Mouse (Mus musculus) midbrain, postnatal 0 days (tissue): Measurements from ENCODE around the gene Fndc4. TPM values are rescaled to one million over a fixed set of nuclear protein-coding genes. Genes with fewer than 3 reads are reported as not detected.

Experiments used
- ATAC-seq: fragments of 200-750 bp; cut with Nextera tagmentation; 2 replicates; pipeline ENCODE4 v1.8.0; 2017; ENCODE audit warnings: moderate number of reproducible peaks, mild to moderate bottlenecking, moderate TSS enrichment, moderate library complexity; ENCODE audit not compliant: low FRiP score
- DNase-seq: peaks from one replicate; pipeline ENCODE4 v3.0.0-alpha.2; 2015; ENCODE audit warnings: low spot score
- H3K27ac ChIP-seq: fragments of 300-500 bp; sonication (generic); 2 replicates; pipeline ENCODE4 v1.5.1; 2014; ENCODE audit warnings: low read depth, mild to moderate bottlenecking, low read length, mixed read lengths
- H3K27me3 ChIP-seq: fragments of 300-500 bp; sonication (generic); 2 replicates; pipeline ENCODE4 v1.6.1; 2014; ENCODE audit warnings: low read length, control low read depth, mixed read lengths; ENCODE audit not compliant: insufficient read depth
- H3K36me3 ChIP-seq: fragments of 300-500 bp; sonication (generic); 2 replicates; pipeline ENCODE4 v1.6.1; 2014; ENCODE audit warnings: low read length, control low read depth, mixed read lengths; ENCODE audit not compliant: insufficient read depth
- H3K4me1 ChIP-seq: fragments of 300-500 bp; sonication (generic); 2 replicates; pipeline ENCODE4 v1.6.1; 2014; ENCODE audit warnings: mild to moderate bottlenecking, control low read depth, antibody characterized with exemption, low read length, mixed read lengths; ENCODE audit not compliant: insufficient read depth
- H3K4me2 ChIP-seq: fragments of 300-500 bp; sonication (generic); 2 replicates; pipeline ENCODE4 v1.6.1; 2014; ENCODE audit warnings: low read depth, mild to moderate bottlenecking, low read length, mixed read lengths; ENCODE audit not compliant: poor library complexity, severe bottlenecking
- H3K4me3 ChIP-seq: fragments of 300-500 bp; sonication (generic); 2 replicates; pipeline ENCODE4 v1.5.1; 2014; ENCODE audit warnings: low read depth, mild to moderate bottlenecking, low read length, moderate library complexity
- H3K9ac ChIP-seq: fragments of 300-500 bp; sonication (generic); replicated peaks from 2 replicates; pipeline ENCODE4 v1.6.1; 2014; ENCODE audit warnings: mild to moderate bottlenecking, low read length, moderate library complexity, mixed read lengths; ENCODE audit not compliant: poor library complexity, severe bottlenecking
- H3K9me3 ChIP-seq: fragments of 300-500 bp; sonication (generic); 2 replicates; pipeline ENCODE4 v1.6.1; 2016; ENCODE audit warnings: low read length, control low read depth
- CTCF ChIP-seq: IDR thresholded peaks from 2 replicates; pipeline ENCODE4 v1.5.1; 2016; ENCODE audit warnings: antibody characterized with exemption, mild to moderate bottlenecking
- WGBS: fragments of 180-500 bp; shearing (Covaris S2); extraction: QIAGEN DNeasy Blood & Tissue Kit; methylation state at CpG from one replicate; pipeline ENCODE4 v1.1.7; 2014; 5-methylcytosine and 5-hydroxymethylcytosine counted together
- polyA plus RNA-seq: library from polyadenylated mRNA; unstranded; fragments of >200 nt; fragmentation: Nextera tagmentation; extraction: Ambion mirVana; gene quantifications from 2 replicates; pipeline ENCODE4 v1.2.1, GENCODE M21; 2015
- total RNA-seq: library from RNA; depleted of rRNA; stranded (reverse); fragments of >200 nt; gene quantifications from 2 replicates; pipeline ENCODE4 v1.2.3, GENCODE M21; 2014

Gene Fndc4
- total and polyA plus RNA-seq, 2 experiments from 2014 or later = 103 to 188 TPM

- H3K9me3 ChIP-seq = no peaks in the 10 kb centered on the region
- H3K4me2 ChIP-seq = no peak overlapping the region
- no peak overlapping the region for H3K27ac ChIP-seq
- H3K27me3 ChIP-seq = no peaks in the 10 kb centered on the region
- TF ChIP-seq CTCF = no peak
- H3K9ac ChIP-seq = no peak overlapping the region
- H3K4me1 ChIP-seq = 0 out of 2 replicates have a peak, but pooled peaks cover 4% of the 10 kb centered on the region
- no peak for ATAC-seq
- 98% methylated on average over 2 of the region's 2 CpGs for WGBS
- peaks cover 44% of the 10 kb centered on the region for H3K36me3 ChIP-seq
- H3K4me3 ChIP-seq = no peak overlapping the region
- DNase-seq = no peak
Measured at GRCm38 (mm10) chr5:31255381-31255780, 40.5 kb downstream of the Fndc4 start.

GRCm38 (mm10) chr5:31254901-31255300 lies 41.0 kb downstream of the Fndc4 start:
- Histone ChIP-seq H3K9me3 (no peaks in the 10 kb centered on the region), H3K4me1 (0 out of 2 replicates have a peak, but pooled peaks cover 4% of the 10 kb centered on the region), H3K4me3 (no peak overlapping the region), H3K36me3 (peaks cover 46% of the 10 kb centered on the region), H3K9ac (no peak overlapping the region), H3K27me3 (no peaks in the 10 kb centered on the region), H3K4me2 (no peak overlapping the region), H3K27ac (no peak overlapping the region)
- TF ChIP-seq CTCF = no peak
- ATAC-seq (no peak), DNase-seq (no peak)
- WGBS = 88% methylated on average over 8 of the region's 8 CpGs

- no peak for ATAC-seq
- Histone ChIP-seq H3K9ac (no peak overlapping the region), H3K9me3 (no peaks in the 10 kb centered on the region), H3K27me3 (no peaks in the 10 kb centered on the region), H3K4me2 (no peak overlapping the region), H3K36me3 (peaks cover 50% of the 10 kb centered on the region), H3K4me3 (no peak overlapping the region), H3K27ac (no peak overlapping the region), H3K4me1 (0 out of 2 replicates have a peak, but pooled peaks cover 4% of the 10 kb centered on the region)
- DNase-seq = no peak
- 85% methylated on average over 7 of the region's 7 CpGs for WGBS
- no peak for TF ChIP-seq CTCF
Measured at GRCm38 (mm10) chr5:31254452-31254851, 41.4 kb downstream of the Fndc4 start.

- Histone ChIP-seq H3K9me3 (no peaks in the 10 kb centered on the region), H3K36me3 (peaks cover 54% of the 10 kb centered on the region), H3K27me3 (no peaks in the 10 kb centered on the region), H3K4me1 (0 out of 2 replicates have a peak, but pooled peaks cover 4% of the 10 kb centered on the region), H3K4me3 (no peak overlapping the region), H3K27ac (no peak overlapping the region), H3K9ac (no peak overlapping the region), H3K4me2 (no peak overlapping the region)
- WGBS = 93% methylated on average over 8 of the region's 8 CpGs
- no peak for DNase-seq
- no peak for ATAC-seq
- TF ChIP-seq CTCF = no peak
Measured at GRCm38 (mm10) chr5:31253806-31254205, 42.1 kb downstream of the Fndc4 start.

- ATAC-seq (no peak), DNase-seq (no peak)
- Histone ChIP-seq H3K4me1 (0 out of 2 replicates have a peak, but pooled peaks cover 4% of the 10 kb centered on the region), H3K9ac (no peak overlapping the region), H3K4me3 (no peak overlapping the region), H3K27me3 (no peaks in the 10 kb centered on the region), H3K4me2 (no peak overlapping the region), H3K27ac (no peak overlapping the region), H3K9me3 (no peaks in the 10 kb centered on the region), H3K36me3 (peaks cover 59% of the 10 kb centered on the region)
- no peak for TF ChIP-seq CTCF
- WGBS = 85% methylated on average over 16 of the region's 16 CpGs
Measured at GRCm38 (mm10) chr5:31252795-31253545, 42.9 kb downstream of the Fndc4 start.

- H3K4me2 ChIP-seq = no peak overlapping the region
- no peak; the same call in 1 of the 2 replicates for ATAC-seq
- peaks cover 59% of the 10 kb centered on the region for H3K36me3 ChIP-seq
Measured at GRCm38 (mm10) chr5:31252151-31252550, 43.7 kb downstream of the Fndc4 start.

More at GRCm38 (mm10) chr5:31252151-31252550, 43.7 kb downstream of the Fndc4 start:
- Histone ChIP-seq H3K4me1 (0 out of 2 replicates have a peak, but pooled peaks cover 4% of the 10 kb centered on the region), H3K27ac (no peak overlapping the region), H3K9ac (peak overlapping the region; percentile 39; the same call in 1 of the 2 replicates), H3K27me3 (no peaks in the 10 kb centered on the region), H3K4me3 (no peak overlapping the region), H3K9me3 (no peaks in the 10 kb centered on the region)
- DNase-seq = no peak
- 69% methylated on average over 10 of the region's 10 CpGs for WGBS
- no peak for TF ChIP-seq CTCF
